Mouse (Mus musculus) CH12.LX (cell line): ENCODE measurements around the gene Gm11037. TPM values are rescaled to one million over a fixed set of nuclear protein-coding genes. Genes with fewer than 3 reads are reported as not detected.

Source experiments
- DNase-seq: peaks from one replicate; pipeline ENCODE4 v3.0.0-alpha.2; 2013; ENCODE audit errors: extremely low read depth
- H3K27ac ChIP-seq: 2 replicates; pipeline ENCODE4 v1.5.1; 2012; ENCODE audit warnings: low read depth, mild to moderate bottlenecking, control low read depth, moderate library complexity; ENCODE audit not compliant: insufficient read depth
- H3K27me3 ChIP-seq: replicated peaks from 2 replicates; pipeline ENCODE3; 2012; ENCODE audit warnings: inconsistent platforms
- H3K36me3 ChIP-seq, 2 experiments: replicated peaks in 1 of 2; 2 replicates each; pipeline versions ENCODE3 to v1.6.1; 2012; ENCODE audit warnings: inconsistent platforms in 1 of 2, low read length in 1 of 2, mild to moderate bottlenecking in 1 of 2, mixed read lengths in 1 of 2, moderate library complexity in 1 of 2; ENCODE audit not compliant: control insufficient read depth in 1 of 2, insufficient read depth in 1 of 2
- H3K4me1 ChIP-seq, 2 experiments: 2 replicates each; pipeline ENCODE4 v1.6.1; 2012; ENCODE audit warnings: inconsistent platforms in 1 of 2, moderate library complexity in 1 of 2; ENCODE audit not compliant: insufficient read depth in 2 of 2, control insufficient read depth in 1 of 2
- H3K4me2 ChIP-seq: 2 replicates; pipeline ENCODE4 v1.6.1; 2012; ENCODE audit warnings: low read depth, mild to moderate bottlenecking, control low read depth; ENCODE audit not compliant: poor library complexity, insufficient read depth, severe bottlenecking
- H3K4me3 ChIP-seq, 3 experiments: fragments of 150-350 bp in 1 of 3; sonication (generic) in 1 of 3; replicated peaks in 1 of 3; 2 replicates each; pipeline versions ENCODE3 to v1.5.1; 2011 to 2012; ENCODE audit warnings: low read depth in 2 of 3, low read length in 2 of 3, mild to moderate bottlenecking in 2 of 3, moderate library complexity in 2 of 3, control low read depth in 1 of 3, improper control_type of control experiment in 1 of 3, inconsistent platforms in 1 of 3, mixed read lengths in 1 of 3; ENCODE audit not compliant: poor library complexity in 1 of 3
- H3K79me2 ChIP-seq: replicated peaks from 2 replicates; pipeline ENCODE4 v1.6.1; 2012; ENCODE audit warnings: mild to moderate bottlenecking, moderate library complexity; ENCODE audit not compliant: control insufficient read depth, poor library complexity, insufficient read depth, severe bottlenecking; ENCODE audit errors: extremely low read depth
- H3K9ac ChIP-seq: 2 replicates; pipeline ENCODE4 v1.6.1; 2012; ENCODE audit warnings: low read depth, mild to moderate bottlenecking, control low read depth, moderate library complexity; ENCODE audit not compliant: insufficient read depth
- H3K9me3 ChIP-seq: replicated peaks from 2 replicates; pipeline ENCODE3; 2012; ENCODE audit warnings: low read length, inconsistent platforms, mixed read lengths
- BHLHE40 ChIP-seq: IDR thresholded peaks from 2 replicates; pipeline ENCODE4 v1.6.1; 2011; ENCODE audit warnings: mild to moderate bottlenecking, low read depth, low read length, improper control_type of control experiment
- CHD1 ChIP-seq: IDR thresholded peaks from 2 replicates; pipeline ENCODE4 v1.6.1; 2012; ENCODE audit warnings: low read depth, low read length, improper control_type of control experiment, inconsistent platforms
- CTCF ChIP-seq, 2 experiments: IDR thresholded peaks in 1 of 2; conservative IDR thresholded peaks in 1 of 2; 2 replicates each; pipeline ENCODE4 v1.5.1; 2011 to 2012; ENCODE audit warnings: low read depth in 2 of 2, low read length in 2 of 2, improper control_type of control experiment in 1 of 2, inconsistent platforms in 1 of 2, mild to moderate bottlenecking in 1 of 2, moderate library complexity in 1 of 2
- E2F4 ChIP-seq: IDR thresholded peaks from 2 replicates; pipeline ENCODE4 v1.6.1; 2011; ENCODE audit warnings: low read depth, low read length, improper control_type of control experiment; ENCODE audit not compliant: insufficient replicate concordance
- ELF1 ChIP-seq: IDR thresholded peaks from 2 replicates; pipeline ENCODE4 v1.6.1; 2014; ENCODE audit warnings: low read depth, mild to moderate bottlenecking, inconsistent platforms, low read length, improper control_type of control experiment
- EP300 ChIP-seq: IDR thresholded peaks from 2 replicates; pipeline ENCODE4 v1.6.1; 2011; ENCODE audit warnings: low read length, improper control_type of control experiment
- ETS1 ChIP-seq: conservative IDR thresholded peaks from 2 replicates; pipeline ENCODE4 v1.6.1; 2012; ENCODE audit warnings: low read depth, mild to moderate bottlenecking, inconsistent platforms, low read length, improper control_type of control experiment, moderate library complexity
- GABPA ChIP-seq: IDR thresholded peaks from 2 replicates; pipeline ENCODE4 v1.6.1; 2012; ENCODE audit warnings: low read depth, low read length, improper control_type of control experiment, inconsistent platforms; ENCODE audit not compliant: insufficient replicate concordance
- HCFC1 ChIP-seq: IDR thresholded peaks from 2 replicates; pipeline ENCODE4 v1.6.1; 2012; ENCODE audit warnings: low read depth, mild to moderate bottlenecking, inconsistent platforms, low read length, improper control_type of control experiment
- JUN ChIP-seq: IDR thresholded peaks from 2 replicates; pipeline ENCODE4 v1.6.1; 2011; ENCODE audit warnings: low read depth, mild to moderate bottlenecking, low read length, improper control_type of control experiment, moderate library complexity; ENCODE audit not compliant: insufficient read depth
- JUND ChIP-seq: conservative IDR thresholded peaks from 2 replicates; pipeline ENCODE4 v1.6.1; 2011; ENCODE audit warnings: low read depth, low read length, improper control_type of control experiment
- MAFK ChIP-seq: IDR thresholded peaks from 2 replicates; pipeline ENCODE4 v1.6.1; 2011; ENCODE audit warnings: low read length, improper control_type of control experiment; ENCODE audit not compliant: insufficient replicate concordance
- MAZ ChIP-seq: IDR thresholded peaks from 2 replicates; pipeline ENCODE4 v1.6.1; 2012; ENCODE audit warnings: low read depth, mild to moderate bottlenecking, inconsistent platforms, low read length, improper control_type of control experiment, moderate library complexity
- MEF2A ChIP-seq: IDR thresholded peaks from 2 replicates; pipeline ENCODE4 v1.6.1; 2014; ENCODE audit warnings: low read depth, mild to moderate bottlenecking, inconsistent platforms, low read length, improper control_type of control experiment, borderline replicate concordance
- MXI1 ChIP-seq: IDR thresholded peaks from 2 replicates; pipeline ENCODE4 v1.6.1; 2011; ENCODE audit warnings: mild to moderate bottlenecking, low read depth, low read length, improper control_type of control experiment
- MYC ChIP-seq: IDR thresholded peaks from 2 replicates; pipeline ENCODE4 v1.6.1; 2011; ENCODE audit warnings: low read depth, mild to moderate bottlenecking, improper control_type of control experiment, low read length
- NELFE ChIP-seq: IDR thresholded peaks from 2 replicates; pipeline ENCODE4 v1.6.1; 2011; ENCODE audit warnings: low read depth, low read length, improper control_type of control experiment
- NRF1 ChIP-seq: IDR thresholded peaks from 2 replicates; pipeline ENCODE4 v1.6.1; 2014; ENCODE audit warnings: low read depth, mild to moderate bottlenecking, inconsistent platforms, low read length, improper control_type of control experiment, moderate library complexity
- POLR2AphosphoS2 ChIP-seq: IDR thresholded peaks from 2 replicates; pipeline ENCODE4 v1.6.1; 2011; ENCODE audit warnings: low read depth, low read length, improper control_type of control experiment
- RCOR1 ChIP-seq: conservative IDR thresholded peaks from 2 replicates; pipeline ENCODE4 v1.6.1; 2012; ENCODE audit warnings: low read depth, mild to moderate bottlenecking, inconsistent platforms, low read length, improper control_type of control experiment
- SMC3 ChIP-seq: IDR thresholded peaks from 2 replicates; pipeline ENCODE4 v1.6.1; 2011; ENCODE audit warnings: low read depth, low read length, improper control_type of control experiment
- TBP ChIP-seq: conservative IDR thresholded peaks from 2 replicates; pipeline ENCODE4 v1.6.1; 2011; ENCODE audit warnings: low read depth, low read length, improper control_type of control experiment
- TCF12 ChIP-seq: IDR thresholded peaks from 2 replicates; pipeline ENCODE4 v1.6.1; 2014; ENCODE audit warnings: low read depth, mild to moderate bottlenecking, inconsistent platforms, low read length, improper control_type of control experiment
- USF1 ChIP-seq: IDR thresholded peaks from 2 replicates; pipeline ENCODE4 v1.6.1; 2014; ENCODE audit warnings: low read depth, mild to moderate bottlenecking, inconsistent platforms, low read length, improper control_type of control experiment
- ZNF384 ChIP-seq: IDR thresholded peaks from 2 replicates; pipeline ENCODE4 v1.6.1; 2012; ENCODE audit warnings: low read depth, low read length, improper control_type of control experiment, inconsistent platforms
- dilution Hi-C: fragments of 300-500 bp; cut with MboI; formaldehyde crosslinking; loops from 2 replicates; pipeline ENCODE4 v1.14.3; 2020; ENCODE audit warnings: low sequenced_read_pairs; ENCODE audit not compliant: extremely low pct_unique_long_range_greater_than_20kb, extremely low pct_ligation_motif_present
- in situ Hi-C: fragments of 300-500 bp; cut with MboI; formaldehyde crosslinking; loops from 3 replicates; pipeline ENCODE4 v1.14.3; 2019; ENCODE audit warnings: low sequenced_read_pairs, low pct_ligation_motif_present, low pct_unique_long_range_greater_than_20kb, mixed read lengths
- polyA plus RNA-seq: library from polyadenylated mRNA; unstranded; fragments of >175 nt; gene quantifications from 2 replicates; pipeline ENCODE4 v1.2.1, GENCODE M21; 2012; ENCODE audit warnings: low read depth; ENCODE audit not compliant: insufficient read length
- total RNA-seq, 2 experiments: library from RNA; depleted of rRNA; stranded (reverse); fragments of 300-350 nt in 1 of 2; fragments of >200 nt in 1 of 2; gene quantifications; 2 replicates each; pipeline ENCODE4 v1.2.3; 2012 to 2014

Gm11037 gene
- total and polyA plus RNA-seq, 3 experiments = not detected

DNA sequence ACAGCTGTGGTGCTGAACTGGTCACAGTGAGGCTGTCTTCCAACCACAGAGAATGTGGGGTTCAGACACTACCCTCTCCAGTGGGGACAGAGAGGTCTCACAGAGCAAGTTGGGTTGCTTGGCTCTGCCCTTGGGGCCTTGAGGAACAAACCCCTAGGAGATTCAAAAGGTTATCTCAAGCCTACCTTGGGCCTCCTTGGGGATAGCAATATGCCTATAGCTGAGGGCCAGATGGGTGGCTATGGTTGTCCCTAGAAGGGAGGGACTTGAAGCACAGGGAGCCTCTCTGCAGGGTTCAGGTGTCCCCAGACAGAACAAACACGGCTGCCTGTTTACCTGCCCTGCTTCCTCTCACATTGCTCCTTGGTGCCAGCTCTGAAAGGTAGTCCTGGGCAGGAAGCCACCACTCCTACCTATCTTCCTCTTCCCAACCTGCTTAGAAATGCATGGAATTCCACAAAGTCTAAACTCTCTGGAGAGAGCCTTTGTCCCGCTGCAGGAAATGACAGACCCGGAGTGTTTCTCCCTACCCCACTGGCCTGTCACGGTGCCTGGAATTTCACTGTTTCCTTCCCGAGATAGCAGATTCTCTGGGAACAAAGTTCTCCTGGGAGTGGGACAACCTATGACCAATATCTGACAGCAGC lies 6.7 kb downstream of the Gm11037 start:
- no peak overlapping the region for H3K4me3 ChIP-seq
- H3K79me2 ChIP-seq = no peaks in the 10 kb centered on the region
- H3K9ac ChIP-seq = no peak overlapping the region
- in situ Hi-C loops (no loop called here), dilution Hi-C loops (no loop called here)
- 0 out of 4 replicates have a peak, but pooled peaks cover 0 to 2% of the 10 kb centered on the region in 2 experiments for H3K4me1 ChIP-seq
- no peak for DNase-seq
- no peaks in the 10 kb centered on the region for H3K27me3 ChIP-seq
- TF ChIP-seq GABPA (no peak), HCFC1 (no peak), RCOR1 (no peak), TCF12 (no peak), MEF2A (no peak), CHD1 (no peak), MYC (no peak), BHLHE40 (no peak), JUN (no peak), CTCF (conservative IDR thresholded peaks at IDR 0.05 in 1 of 2, IDR thresholded peaks at IDR 0.05 in 1 of 2; ENCODE audit: low read depth in 2 of 2, low read length in 2 of 2) (no peak), ZNF384 (no peak), USF1 (no peak), MAFK (no peak), NELFE (no peak), ETS1 (no peak), JUND (no peak), E2F4 (no peak), MAZ (no peak)
- peaks cover 11 to 50% of the 10 kb centered on the region in 2 experiments for H3K36me3 ChIP-seq
- H3K4me2 ChIP-seq = no peak overlapping the region
- H3K9me3 ChIP-seq = no peaks in the 10 kb centered on the region
- no peak overlapping the region for H3K27ac ChIP-seq

DNA sequence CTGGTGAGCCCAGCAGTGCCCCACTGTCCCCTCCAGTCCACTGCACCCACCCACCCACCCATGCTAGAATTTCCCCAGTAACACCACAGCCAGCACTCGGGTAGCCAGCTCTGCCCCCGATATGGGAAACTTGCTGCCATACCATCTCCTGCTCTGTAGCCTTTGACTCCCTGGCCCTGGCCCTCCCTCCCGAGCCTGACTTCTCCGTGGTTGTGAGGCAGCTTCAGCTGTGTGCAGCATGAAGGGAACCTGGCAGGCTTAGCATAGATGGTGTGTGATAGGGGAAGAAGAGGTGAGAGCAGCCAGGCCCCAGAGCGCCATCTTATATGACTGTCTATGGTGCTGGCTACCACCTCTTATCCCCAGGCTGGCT lies 7.2 kb downstream of the Gm11037 start:
- no peak overlapping the region for H3K9ac ChIP-seq
- H3K4me3 ChIP-seq = no peak overlapping the region
- 0 out of 4 replicates have a peak, but pooled peaks cover 0 to 2% of the 10 kb centered on the region in 2 experiments for H3K4me1 ChIP-seq
- dilution Hi-C loops (no loop called here), in situ Hi-C loops (no loop called here)
- H3K79me2 ChIP-seq = no peaks in the 10 kb centered on the region
- DNase-seq = no peak
- no peaks in the 10 kb centered on the region for H3K27me3 ChIP-seq
- H3K36me3 ChIP-seq = peaks cover 15 to 55% of the 10 kb centered on the region in 2 experiments
- no peak for TF ChIP-seq EP300
- no peak for TF ChIP-seq POLR2AphosphoS2
- TF ChIP-seq CHD1 = no peak
- TF ChIP-seq HCFC1 = no peak
- no peak for TF ChIP-seq NRF1
- TF ChIP-seq MXI1 = no peak
- no peak for TF ChIP-seq CTCF (conservative IDR thresholded peaks at IDR 0.05 in 1 of 2, IDR thresholded peaks at IDR 0.05 in 1 of 2; ENCODE audit: low read depth in 2 of 2, low read length in 2 of 2)
- no peak for TF ChIP-seq NELFE
- TF ChIP-seq BHLHE40 = no peak
- TF ChIP-seq ELF1 = no peak
- no peak for TF ChIP-seq TCF12
- TF ChIP-seq SMC3 = no peak
- TF ChIP-seq JUND = no peak
- TF ChIP-seq E2F4 = no peak
- no peak for TF ChIP-seq ETS1
- TF ChIP-seq JUN = no peak
- TF ChIP-seq TBP = no peak
- no peaks in the 10 kb centered on the region for H3K9me3 ChIP-seq
- no peak overlapping the region for H3K27ac ChIP-seq
- H3K4me2 ChIP-seq = no peak overlapping the region
